In genomic region chr13:95655284-95655683, GRCm38 (mm10) we compare ENCODE assay signal across 8 mouse cellular contexts. TPM values are rescaled to one million over a fixed set of nuclear protein-coding genes. Genes with fewer than 3 reads are reported as not detected.
DNase-seq lines count a peak whose midpoint lies in the region; ATAC-seq and TF ChIP-seq lines count a peak whose summit lies in the region.

No protein-coding gene starts in this region.

- WGBS in intestine, embryonic 14.5 days = 22% methylated on average over 9 of the region's 9 CpGs
- 50% methylated on average over 9 of the region's 9 CpGs for WGBS in intestine, postnatal 0 days
- 39% methylated on average over 9 of the region's 9 CpGs for WGBS in forebrain, embryonic 16.5 days
- 13% methylated on average over 9 of the region's 9 CpGs for WGBS in kidney, embryonic 16.5 days
- WGBS in neural tube, embryonic 13.5 days = 9% methylated on average over 9 of the region's 9 CpGs

- peak; percentile 58 for DNase-seq in intestine, embryonic 14.5 days (ENCODE audit: low spot score)
- DNase-seq in spleen, postnatal 14 days (ENCODE audit: low spot score in 2 of 2) = no peak
- no peak for DNase-seq in left cerebral cortex, postnatal 4 days

- H3K4me2 ChIP-seq in intestine, embryonic 14.5 days (ENCODE audit: low read length) = no peak overlapping the region
- H3K4me2 ChIP-seq in intestine, postnatal 0 days (replicated peaks; ENCODE audit: low read depth) = no peak overlapping the region
- H3K4me2 ChIP-seq in forebrain, embryonic 16.5 days (ENCODE audit: low read length) = no peak overlapping the region
- H3K4me2 ChIP-seq in kidney, embryonic 16.5 days (replicated peaks; ENCODE audit: low read depth, low read length) = peak overlapping the region; percentile 2; the same call in 1 of the 2 replicates
- peak overlapping the region; percentile 28 for H3K4me2 ChIP-seq in neural tube, embryonic 13.5 days

- no peak for TF ChIP-seq CTCF in intestine, postnatal 0 days (IDR thresholded peaks at IDR 0.05; ENCODE audit: low read depth)

- H3K4me3 ChIP-seq in intestine, embryonic 14.5 days (ENCODE audit: low read depth, low read length) = no peak overlapping the region
- no peak overlapping the region for H3K4me3 ChIP-seq in intestine, postnatal 0 days (ENCODE audit: low read depth, low read length)
- H3K4me3 ChIP-seq in forebrain, embryonic 16.5 days (replicated peaks; ENCODE audit: low read length) = no peak overlapping the region
- H3K4me3 ChIP-seq in kidney, embryonic 16.5 days (ENCODE audit: low read length) = no peak overlapping the region
- H3K4me3 ChIP-seq in neural tube, embryonic 13.5 days = no peak overlapping the region

- H3K27ac ChIP-seq in intestine, embryonic 14.5 days (ENCODE audit: low read depth) = no peak overlapping the region
- H3K27ac ChIP-seq in intestine, postnatal 0 days (ENCODE audit: low read depth, low read length) = no peak overlapping the region
- H3K27ac ChIP-seq in forebrain, embryonic 16.5 days (ENCODE audit: low read length) = peak overlapping the region; percentile 75
- H3K27ac ChIP-seq in kidney, embryonic 16.5 days (ENCODE audit: low read length) = peak overlapping the region; percentile 44; the same call in 1 of the 2 replicates
- peak overlapping the region; percentile 75 for H3K27ac ChIP-seq in neural tube, embryonic 13.5 days (replicated peaks)

- peak; percentile 47; the same call in 1 of the 2 replicates for ATAC-seq in intestine, embryonic 14.5 days (replicated peaks; ENCODE audit: low FRiP score, low TSS enrichment, low read depth)
- no peak for ATAC-seq in intestine, postnatal 0 days
- peak; percentile 93 for ATAC-seq in forebrain, embryonic 16.5 days
- peak; percentile 97 for ATAC-seq in kidney, embryonic 16.5 days (ENCODE audit: low FRiP score, low TSS enrichment)
- ATAC-seq in neural tube, embryonic 13.5 days (ENCODE audit: low read depth) = peak; percentile 89
- ATAC-seq in activated CD4-positive, CD25-positive, alpha-beta regulatory T cell, adult 4 months = no peak

- H3K36me3 ChIP-seq in intestine, embryonic 14.5 days (ENCODE audit: control insufficient read depth, insufficient read depth, low read length) = peaks cover 31% of the 10 kb centered on the region
- H3K36me3 ChIP-seq in intestine, postnatal 0 days (ENCODE audit: control insufficient read depth, insufficient read depth) = peaks cover 32% of the 10 kb centered on the region
- no peaks in the 10 kb centered on the region for H3K36me3 ChIP-seq in forebrain, embryonic 16.5 days (ENCODE audit: control insufficient read depth, insufficient read depth)
- H3K36me3 ChIP-seq in kidney, embryonic 16.5 days (ENCODE audit: insufficient read depth, low read length) = no peaks in the 10 kb centered on the region
- no peaks in the 10 kb centered on the region for H3K36me3 ChIP-seq in neural tube, embryonic 13.5 days

- H3K27me3 ChIP-seq in intestine, embryonic 14.5 days (replicated peaks; ENCODE audit: control insufficient read depth, insufficient read depth, low read length) = no peaks in the 10 kb centered on the region
- H3K27me3 ChIP-seq in intestine, postnatal 0 days (replicated peaks; ENCODE audit: control insufficient read depth, insufficient read depth, low read length) = no peaks in the 10 kb centered on the region
- H3K27me3 ChIP-seq in forebrain, embryonic 16.5 days (replicated peaks; ENCODE audit: control insufficient read depth, insufficient read depth, low read length) = no peaks in the 10 kb centered on the region
- H3K27me3 ChIP-seq in kidney, embryonic 16.5 days (ENCODE audit: insufficient read depth, low read length) = no peaks in the 10 kb centered on the region
- no peaks in the 10 kb centered on the region for H3K27me3 ChIP-seq in neural tube, embryonic 13.5 days

- intact Hi-C loops in left cerebral cortex, postnatal 4 days (cut with DNase I) = no loop called here

- no peak overlapping the region for H3K9ac ChIP-seq in intestine, embryonic 14.5 days (ENCODE audit: low read length)
- no peak overlapping the region for H3K9ac ChIP-seq in intestine, postnatal 0 days (ENCODE audit: low read depth, low read length)
- no peak overlapping the region for H3K9ac ChIP-seq in forebrain, embryonic 16.5 days (replicated peaks; ENCODE audit: low read depth, low read length)
- H3K9ac ChIP-seq in kidney, embryonic 16.5 days (replicated peaks; ENCODE audit: low read length) = no peak overlapping the region
- H3K9ac ChIP-seq in neural tube, embryonic 13.5 days = peak overlapping the region; percentile 41; the same call in 1 of the 2 replicates

- H3K4me1 ChIP-seq in intestine, embryonic 14.5 days (replicated peaks; ENCODE audit: control insufficient read depth, insufficient read depth, low read length) = peaks cover 6% of the 10 kb centered on the region; the same call in 1 of the 2 replicates
- no peaks in the 10 kb centered on the region for H3K4me1 ChIP-seq in intestine, postnatal 0 days (replicated peaks; ENCODE audit: control insufficient read depth, insufficient read depth, low read length)
- peaks cover 7% of the 10 kb centered on the region; the same call in 1 of the 2 replicates for H3K4me1 ChIP-seq in forebrain, embryonic 16.5 days (replicated peaks; ENCODE audit: control insufficient read depth, insufficient read depth, low read length)
- H3K4me1 ChIP-seq in kidney, embryonic 16.5 days (ENCODE audit: insufficient read depth, low read length) = peaks cover 22% of the 10 kb centered on the region
- H3K4me1 ChIP-seq in neural tube, embryonic 13.5 days (replicated peaks) = peaks cover 12% of the 10 kb centered on the region

- no peaks in the 10 kb centered on the region for H3K9me3 ChIP-seq in intestine, embryonic 14.5 days (ENCODE audit: control insufficient read depth, low read length)
- no peaks in the 10 kb centered on the region for H3K9me3 ChIP-seq in intestine, postnatal 0 days (ENCODE audit: control insufficient read depth)
- H3K9me3 ChIP-seq in forebrain, embryonic 16.5 days (ENCODE audit: control insufficient read depth, low read length) = no peaks in the 10 kb centered on the region
- H3K9me3 ChIP-seq in kidney, embryonic 16.5 days (ENCODE audit: low read length) = 0 out of 2 replicates have a peak, but pooled peaks cover 3% of the 10 kb centered on the region
- H3K9me3 ChIP-seq in neural tube, embryonic 13.5 days = no peaks in the 10 kb centered on the region

RNA-seq across cellular contexts. Expression of gene F2r, which starts 37.0 kb away (rescaled TPM):
- 58.5 and 69.5 TPM in 2 replicates for polyA plus RNA-seq in intestine, embryonic 14.5 days (2014; fragmentation: Nextera tagmentation; extraction: Ambion mirVana)
- polyA plus RNA-seq in intestine, postnatal 0 days (2015; fragmentation: Nextera tagmentation; extraction: Ambion mirVana) = 19.4 and 20.2 TPM in 2 replicates
- 68.7 and 85.1 TPM in 2 replicates for polyA plus RNA-seq in forebrain, embryonic 16.5 days (2015; fragmentation: Nextera tagmentation; extraction: Ambion mirVana)
- 142 TPM in 2 replicates for polyA plus RNA-seq in kidney, embryonic 16.5 days (2015; fragmentation: Nextera tagmentation; extraction: Ambion mirVana)
- 71.2 and 89.5 TPM in 2 replicates for polyA plus RNA-seq in neural tube, embryonic 13.5 days (2015; fragmentation: Nextera tagmentation; extraction: Ambion mirVana)
- polyA plus RNA-seq in activated CD4-positive, CD25-positive, alpha-beta regulatory T cell, adult 4 months (2017; shearing (Covaris generic)) = 10 to 100 TPM; 32.9 to 37.3 TPM
- 10 to 100 TPM; 21.2 to 22.8 TPM for total RNA-seq in left cerebral cortex, postnatal 4 days (2021)

RNA-seq across cellular contexts. Expression of gene F2rl2, which starts 41.4 kb away (rescaled TPM):
- polyA plus RNA-seq in intestine, embryonic 14.5 days (2014; fragmentation: Nextera tagmentation; extraction: Ambion mirVana) = 0.52 and 0.95 TPM in 2 replicates
- polyA plus RNA-seq in intestine, postnatal 0 days (2015; fragmentation: Nextera tagmentation; extraction: Ambion mirVana) = 0.17 and 0.43 TPM in 2 replicates
- 0.24 and 0.35 TPM in 2 replicates for polyA plus RNA-seq in forebrain, embryonic 16.5 days (2015; fragmentation: Nextera tagmentation; extraction: Ambion mirVana)
- polyA plus RNA-seq in kidney, embryonic 16.5 days (2015; fragmentation: Nextera tagmentation; extraction: Ambion mirVana) = 0.22 and 0.30 TPM in 2 replicates
- 1.2 TPM in 2 replicates for polyA plus RNA-seq in neural tube, embryonic 13.5 days (2015; fragmentation: Nextera tagmentation; extraction: Ambion mirVana)
- polyA plus RNA-seq in activated CD4-positive, CD25-positive, alpha-beta regulatory T cell, adult 4 months (2017; shearing (Covaris generic)) = 1 to 10 TPM; 8.3 to 9.3 TPM
- total RNA-seq in left cerebral cortex, postnatal 4 days (2021) = under 1 TPM; 0.54 to 0.72 TPM

Comparison
In these comparisons a context has a peak if more than half of its experiments do, and no peak if none do; other contexts are left out.
1. ATAC-seq: peak in intestine, embryonic 14.5 days (single experiment), forebrain, embryonic 16.5 days (single experiment), kidney, embryonic 16.5 days (single experiment) and neural tube, embryonic 13.5 days (single experiment); none in intestine, postnatal 0 days (single experiment) and activated CD4-positive, CD25-positive, alpha-beta regulatory T cell, adult 4 months (single experiment).
2. H3K27ac ChIP-seq: peak in forebrain, embryonic 16.5 days (single experiment), kidney, embryonic 16.5 days (single experiment) and neural tube, embryonic 13.5 days (single experiment); none in intestine, embryonic 14.5 days (single experiment) and intestine, postnatal 0 days (single experiment).
3. H3K4me2 ChIP-seq: peak in kidney, embryonic 16.5 days (single experiment) and neural tube, embryonic 13.5 days (single experiment); none in intestine, embryonic 14.5 days (single experiment), intestine, postnatal 0 days (single experiment) and forebrain, embryonic 16.5 days (single experiment).